Mouse (Mus musculus) layer of hippocampus, adult 2 months (tissue): ENCODE measurements around the gene Pnpla2. TPM values are rescaled to one million over a fixed set of nuclear protein-coding genes. Genes with fewer than 3 reads are reported as not detected.

ENCODE experiments used
- DNase-seq, 2 experiments: peaks; one replicate each; pipeline ENCODE4 v3.0.0; 2022; ENCODE audit warnings: low spot score in 2 of 2
- H3K27ac ChIP-seq: fragments of 200-600 bp; 2 replicates; pipeline ENCODE4 v1.8.1; 2022
- H3K4me3 ChIP-seq: fragments of 200-600 bp; 2 replicates; pipeline ENCODE4 v1.8.1; 2022; ENCODE audit warnings: mild to moderate bottlenecking
- CTCF ChIP-seq: fragments of 200-600 bp; conservative IDR thresholded peaks from 2 replicates; pipeline ENCODE4 v1.8.1; 2022; ENCODE audit warnings: antibody characterized with exemption, mild to moderate bottlenecking, moderate library complexity
- total RNA-seq, 2 experiments: library from RNA; stranded (reverse); gene quantifications; 2 replicates each; pipeline ENCODE4 v1.2.3; 2021

The Pnpla2 gene
- total RNA-seq, 2 experiments from 2014 or later: 25.1 to 28.3 TPM

DNA sequence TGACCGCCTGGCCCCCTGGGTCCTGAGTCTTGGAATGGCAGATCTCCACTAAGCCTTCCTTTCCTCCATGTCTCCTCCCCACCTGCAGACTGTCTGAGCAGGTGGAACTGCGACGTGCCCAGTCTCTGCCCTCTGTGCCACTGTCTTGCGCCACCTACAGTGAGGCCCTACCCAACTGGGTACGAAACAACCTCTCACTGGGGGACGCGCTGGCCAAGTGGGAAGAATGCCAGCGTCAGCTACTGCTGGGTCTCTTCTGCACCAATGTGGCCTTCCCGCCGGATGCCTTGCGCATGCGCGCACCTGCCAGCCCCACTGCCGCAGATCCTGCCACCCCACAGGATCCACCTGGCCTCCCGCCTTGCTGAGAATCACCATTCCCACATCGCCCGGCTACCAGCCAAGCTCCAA is 4.3 kb downstream of the Pnpla2 start:
- DNase-seq: no peak
- no peak overlapping the region for H3K27ac ChIP-seq
- no peak overlapping the region for H3K4me3 ChIP-seq
- TF ChIP-seq CTCF: no peak

DNA sequence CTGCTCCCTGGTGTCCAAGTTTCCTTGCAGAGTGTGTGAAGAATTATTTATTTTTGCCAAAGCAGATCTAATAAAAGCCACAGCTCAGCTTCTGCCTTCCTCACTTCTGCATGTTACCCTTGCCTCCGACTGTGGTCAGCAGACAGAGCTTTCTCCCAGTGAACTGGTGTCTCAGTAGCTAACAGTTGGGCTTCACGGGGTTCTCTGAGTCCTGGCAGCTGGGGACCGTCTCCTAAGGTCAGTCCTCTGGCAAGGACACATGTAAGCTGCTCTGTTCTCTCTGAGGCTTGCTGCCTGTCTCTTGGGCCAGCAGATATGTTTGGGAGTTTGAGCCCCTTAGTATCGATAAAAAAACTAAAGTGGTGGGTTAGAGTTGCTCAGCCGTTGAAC is 5.0 kb downstream of the Pnpla2 start:
- no peak for TF ChIP-seq CTCF
- peak overlapping the region; percentile 53 for H3K27ac ChIP-seq
- H3K4me3 ChIP-seq: no peak overlapping the region
- DNase-seq: no peak

DNA sequence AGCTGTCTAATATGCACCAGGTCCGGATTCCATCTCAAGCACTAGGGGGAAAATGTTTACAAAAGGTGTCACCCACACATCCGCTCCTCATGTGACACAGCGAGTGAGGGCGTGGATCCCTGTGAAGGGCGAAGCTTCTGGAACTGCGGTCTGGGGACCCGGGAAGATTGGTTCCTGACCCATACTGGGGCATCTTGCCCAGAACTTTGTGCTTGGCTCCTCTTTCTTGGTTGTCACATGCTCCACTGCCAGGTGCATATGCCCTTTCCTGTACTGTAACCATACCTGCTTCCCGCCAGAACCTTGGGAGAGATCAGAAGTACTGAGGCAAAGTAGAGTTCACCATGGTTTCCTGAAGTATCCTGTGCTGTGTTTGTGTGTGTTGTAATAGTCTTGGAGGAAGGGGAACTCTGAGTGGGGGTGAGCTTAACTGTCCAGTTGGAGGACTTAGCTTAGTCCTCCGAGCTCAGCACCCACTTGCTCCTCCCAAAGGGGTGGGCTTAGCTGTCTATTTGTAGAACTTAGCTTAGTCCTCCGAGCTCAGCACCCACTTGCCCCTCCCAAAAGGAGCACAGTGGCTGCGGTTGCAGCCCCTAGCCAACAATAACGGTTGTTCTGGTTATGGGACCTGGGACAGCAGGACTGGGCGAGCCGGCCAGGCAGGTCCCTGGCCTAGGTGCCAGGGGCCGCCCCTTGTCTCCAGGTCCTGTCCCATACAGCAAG is 5.6 kb downstream of the Pnpla2 start, which contains the start of gene Cracr2b:
Gene Cracr2b (plus strand): TSS at position 704 of the 723 bp plus-strand sequence.
- TF ChIP-seq CTCF: no peak
- H3K27ac ChIP-seq: peak within 1 kb of the TSS; percentile 78
- peak within 1 kb of the TSS; percentile 48 for H3K4me3 ChIP-seq

DNA sequence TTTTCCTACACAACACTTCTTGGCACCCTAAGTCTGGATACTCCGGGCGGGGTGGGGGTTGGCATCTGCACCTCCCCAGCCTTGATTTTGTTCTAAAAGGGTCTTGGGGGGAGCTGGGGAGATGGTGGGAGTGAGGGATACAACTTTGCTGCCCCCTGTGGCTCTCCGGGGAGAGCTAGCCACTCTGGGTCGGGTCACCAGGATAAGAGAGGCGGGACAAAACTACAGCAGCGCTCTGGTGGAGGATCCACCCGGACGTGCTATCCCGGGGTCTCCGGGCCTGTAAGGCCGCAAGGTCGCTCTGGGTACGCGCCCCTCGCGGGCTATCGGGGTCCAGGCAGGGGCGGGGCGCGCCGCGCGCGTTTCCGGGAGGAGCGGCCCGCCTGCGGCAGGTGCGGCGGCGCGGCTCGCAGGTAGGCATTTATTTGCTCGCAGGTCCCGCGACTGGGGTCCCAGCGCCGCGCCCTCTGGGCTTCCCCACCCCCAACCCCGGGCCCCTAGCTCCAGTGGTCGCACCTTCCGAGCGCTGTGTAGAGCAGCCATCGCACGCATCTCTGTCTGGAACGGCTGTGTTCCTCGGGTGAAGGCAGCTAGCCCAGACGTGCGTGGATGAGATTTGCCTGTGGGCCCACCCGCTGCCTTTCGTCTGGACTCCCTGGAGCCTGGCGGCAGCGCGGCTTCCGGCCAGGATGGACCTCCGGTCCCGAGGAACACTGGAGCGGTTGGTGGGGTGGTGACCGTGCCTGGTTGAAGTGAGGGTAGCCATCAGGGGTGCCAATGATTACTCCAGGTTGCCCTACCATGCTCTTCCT is 6.7 kb downstream of the Pnpla2 start:
- no peak for DNase-seq
- H3K4me3 ChIP-seq: peak overlapping the region; percentile 48
- H3K27ac ChIP-seq: peak overlapping the region; percentile 78
- TF ChIP-seq CTCF: peak; percentile 44

More for the DNA sequence above, 5.6 kb downstream of the Pnpla2 start, which contains the start of gene Cracr2b:
- DNase-seq: no peak

DNA sequence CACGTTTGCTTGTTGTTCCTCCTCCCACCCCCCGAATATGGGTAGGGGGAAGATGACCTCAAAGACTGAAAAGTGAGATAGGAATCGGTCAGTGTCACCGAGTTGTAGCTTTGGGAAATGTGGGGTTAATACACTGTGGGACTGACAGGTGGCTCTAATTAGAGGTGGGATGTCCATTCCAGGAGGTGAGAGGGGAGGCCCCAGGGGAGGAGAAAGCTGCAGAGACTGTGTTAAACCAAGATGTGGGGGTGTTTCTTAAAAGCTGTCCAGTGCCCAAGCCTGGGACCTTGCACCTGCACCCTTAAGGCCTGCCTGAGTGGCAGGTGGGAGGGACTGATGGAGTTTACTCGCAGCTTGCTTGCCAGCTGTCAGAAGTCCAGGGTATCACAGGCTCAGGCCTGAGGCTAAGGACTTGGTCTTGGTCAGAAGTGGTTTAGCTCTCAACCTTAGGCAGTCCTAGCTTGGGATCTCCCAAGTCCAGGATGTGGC is 7.4 kb downstream of the Pnpla2 start:
- H3K27ac ChIP-seq: peak overlapping the region; percentile 78; the same call in 1 of the 2 replicates
- peak overlapping the region; percentile 48; the same call in 1 of the 2 replicates for H3K4me3 ChIP-seq
- no peak for DNase-seq

DNA sequence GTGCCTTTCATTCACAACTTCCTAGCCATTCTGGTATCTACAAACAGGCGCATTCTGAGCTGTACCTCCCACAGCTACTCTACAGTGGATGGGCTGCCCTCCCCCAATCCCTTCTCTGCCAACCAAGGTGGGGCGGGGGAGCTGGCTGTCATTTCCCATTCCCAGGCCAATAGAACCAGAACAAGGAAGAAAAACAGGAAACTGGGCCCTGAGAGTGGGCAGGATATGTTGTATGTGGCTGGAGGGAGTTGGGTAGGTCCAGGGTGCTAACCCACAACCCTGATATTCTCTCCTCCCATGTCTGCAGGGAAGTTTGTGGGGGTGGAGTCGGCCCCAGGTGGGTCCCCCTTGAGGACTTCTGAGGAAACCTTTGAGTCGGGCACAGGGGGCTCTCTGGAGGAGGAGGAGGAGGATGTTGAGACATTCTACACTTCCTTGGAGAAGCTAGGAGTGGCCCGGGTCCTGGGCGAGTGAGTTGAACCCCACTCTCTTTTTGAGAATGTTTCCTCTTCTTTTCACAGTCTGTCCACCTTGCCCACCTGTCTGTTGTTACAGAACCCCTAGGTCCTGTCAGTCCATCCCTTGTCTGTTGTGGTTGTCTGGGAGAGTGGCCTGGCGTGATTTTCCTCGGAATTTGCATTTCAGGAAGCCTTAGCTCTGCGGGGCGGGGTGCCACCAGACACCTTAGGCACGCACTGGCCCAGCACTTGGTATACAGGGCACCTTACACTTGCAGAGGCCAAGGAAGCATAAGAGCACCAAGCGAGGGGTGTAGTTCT is 9.0 kb downstream of the Pnpla2 start:
- H3K4me3 ChIP-seq: no peak overlapping the region; the same call in 1 of the 2 replicates
- no peak for DNase-seq
- no peak for TF ChIP-seq CTCF
- H3K27ac ChIP-seq: peak overlapping the region; percentile 46

More for the DNA sequence above, 7.4 kb downstream of the Pnpla2 start:
- TF ChIP-seq CTCF: no peak

DNA sequence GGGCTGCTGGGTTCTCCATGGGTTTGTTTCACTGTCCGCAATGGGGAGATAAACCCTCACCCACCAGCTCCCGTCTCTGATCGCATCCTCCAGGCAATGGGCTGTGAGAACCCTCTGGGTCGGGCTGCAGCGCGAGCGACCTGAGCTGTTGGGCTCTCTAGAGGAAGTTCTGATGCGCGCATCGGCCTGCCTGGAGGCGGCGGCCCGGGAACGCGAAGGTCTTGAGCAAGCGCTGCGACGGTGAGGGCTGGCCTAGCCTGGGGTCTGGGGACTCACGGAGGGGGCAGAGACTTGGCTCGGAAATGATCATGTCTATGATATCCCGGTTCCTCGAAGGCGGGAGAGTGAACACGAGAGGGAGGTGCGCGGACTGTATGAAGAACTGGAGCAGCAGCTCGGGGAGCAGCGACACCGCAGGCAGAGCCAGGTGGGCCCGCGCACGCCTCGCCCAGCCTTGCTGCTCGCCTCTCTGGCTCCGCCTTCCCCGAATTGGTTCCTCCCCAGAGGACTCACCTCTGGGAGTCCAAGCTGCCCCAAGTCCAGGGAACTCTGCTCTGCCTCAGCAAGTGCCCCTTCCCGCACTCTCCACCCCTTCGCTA is 9.7 kb downstream of the Pnpla2 start:
- Histone ChIP-seq H3K4me3 (peak overlapping the region; percentile 10; the same call in 1 of the 2 replicates), H3K27ac (peak overlapping the region; percentile 46)
- DNase-seq: no peak
- TF ChIP-seq CTCF: no peak

DNA sequence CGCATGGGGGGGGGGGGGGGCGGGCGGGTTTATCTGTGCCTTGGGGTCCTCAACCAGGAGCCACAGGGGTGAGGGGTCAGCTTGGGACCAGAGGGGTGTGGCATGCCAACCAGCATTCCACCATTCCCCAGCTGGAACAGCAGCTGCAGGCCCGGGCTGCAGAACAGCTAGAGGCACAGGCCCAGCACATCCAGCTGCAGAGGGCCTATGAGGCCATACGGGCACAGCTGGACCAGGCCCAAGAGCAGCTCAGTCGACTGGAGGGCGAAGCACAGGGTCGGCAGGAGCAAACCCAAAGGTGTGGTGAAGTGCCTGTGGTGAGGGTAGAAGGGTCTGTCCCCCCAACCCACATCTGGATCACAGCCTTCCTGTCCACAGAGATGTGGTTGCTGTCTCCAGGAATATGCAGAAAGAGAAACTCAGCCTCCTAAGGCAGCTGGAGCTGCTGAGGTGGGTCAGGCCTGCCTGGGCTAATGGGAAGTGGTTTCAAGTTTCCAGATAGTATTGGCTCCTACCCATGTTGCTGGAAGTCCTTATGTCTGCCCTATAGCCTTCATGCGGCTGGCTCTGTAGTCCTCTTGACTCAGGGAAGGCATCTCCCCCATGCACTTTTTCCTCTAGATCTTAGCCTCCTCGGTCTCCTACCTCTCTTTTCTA is 10.5 kb downstream of the Pnpla2 start:
- no peak for DNase-seq
- Histone ChIP-seq H3K27ac (no peak overlapping the region), H3K4me3 (no peak overlapping the region)
- TF ChIP-seq CTCF: no peak

DNA sequence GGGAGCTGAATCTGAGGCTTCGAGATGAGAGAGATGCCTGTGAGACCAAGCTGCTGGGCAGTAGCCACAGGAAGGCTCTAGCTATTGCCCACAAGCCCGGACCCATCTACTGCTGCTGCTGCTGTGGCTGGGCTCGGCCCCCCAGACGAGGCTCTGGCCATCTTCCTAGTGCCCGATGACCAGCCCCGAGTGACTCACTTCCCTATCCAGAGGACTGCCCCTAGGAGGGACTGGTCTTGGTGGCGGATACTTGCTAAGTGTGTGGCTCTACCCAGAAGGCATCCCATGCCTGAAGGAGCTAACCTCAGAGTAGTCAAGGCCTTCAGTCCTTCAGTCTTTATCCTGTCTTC is 11.0 kb downstream of the Pnpla2 start:
- DNase-seq: no peak
- no peak overlapping the region for H3K4me3 ChIP-seq
- no peak for TF ChIP-seq CTCF
- no peak overlapping the region for H3K27ac ChIP-seq

DNA sequence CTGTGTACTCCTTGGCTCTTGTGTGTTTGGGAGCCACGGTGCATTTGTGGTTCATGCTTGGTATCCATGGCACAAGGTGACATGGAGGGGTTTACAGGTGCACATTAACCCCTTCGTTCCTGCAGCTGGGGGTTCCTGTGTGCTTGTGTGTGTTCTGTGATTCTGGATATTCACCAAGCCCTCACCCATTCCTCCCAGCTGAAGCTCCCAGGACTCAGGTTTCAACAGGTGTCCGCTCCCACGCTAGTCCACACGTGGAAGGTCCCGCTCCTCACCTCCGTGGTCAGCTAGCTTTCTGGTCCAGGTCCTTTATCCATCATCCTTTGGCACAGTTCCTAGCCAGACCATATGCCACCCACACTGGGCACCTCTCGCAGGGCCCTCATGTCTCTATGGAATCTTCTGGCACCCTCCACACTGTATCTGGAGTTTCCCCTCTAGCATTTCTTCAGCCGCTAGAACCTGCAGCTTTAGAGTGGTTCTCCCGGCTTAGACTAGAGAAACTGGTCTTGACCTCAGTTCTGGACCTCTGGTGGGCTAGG is 11.7 kb downstream of the Pnpla2 start:
- Histone ChIP-seq H3K27ac (peak overlapping the region; percentile 74; the same call in 1 of the 2 replicates), H3K4me3 (peak overlapping the region; percentile 59)
- TF ChIP-seq CTCF: no peak
- DNase-seq: no peak

DNA sequence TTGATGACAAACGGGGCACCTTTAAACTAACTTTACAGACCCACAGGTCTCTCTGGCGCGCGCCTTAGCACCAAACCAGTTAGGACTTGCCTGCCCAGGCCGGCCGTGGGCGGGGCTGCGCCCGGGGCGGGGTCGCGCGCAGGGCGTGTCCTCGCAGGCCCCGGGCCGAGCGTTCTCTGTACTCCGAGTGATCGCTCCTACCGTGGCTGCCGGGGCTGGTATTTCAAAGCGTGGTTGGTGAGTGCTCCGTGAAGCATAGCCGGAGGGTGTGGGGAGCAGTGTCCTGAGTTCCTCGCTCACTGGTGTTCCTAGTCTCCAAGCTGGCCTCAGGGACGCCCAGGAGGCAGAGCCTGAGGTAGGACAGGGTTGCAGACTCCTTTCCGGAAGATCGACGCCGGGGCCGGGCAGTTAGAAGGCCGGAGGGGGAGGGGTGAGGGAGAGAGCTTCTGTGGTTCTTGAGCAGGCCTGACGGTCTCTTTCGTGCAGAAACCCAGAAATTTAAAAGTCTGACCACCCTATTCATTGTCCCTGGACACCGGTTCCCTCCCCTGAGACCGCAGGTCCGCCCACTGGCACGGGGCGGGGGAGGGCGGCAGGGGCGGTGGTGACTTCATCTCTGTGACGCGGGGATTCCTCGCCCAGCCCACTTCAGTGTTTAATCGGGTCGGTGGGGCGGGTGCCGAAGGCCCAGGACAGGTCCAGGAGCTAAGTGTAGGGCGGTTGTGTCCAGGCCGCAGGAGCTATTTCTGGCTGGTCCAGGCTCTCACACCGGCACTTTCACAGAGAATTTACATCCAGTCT is 12.4 kb downstream of the Pnpla2 start, which contains the start of gene Cd151:
Gene Cd151 (plus strand): TSS at position 163 of the 801 bp plus-strand sequence.
- TF ChIP-seq CTCF: no peak
- peak; percentile 49 to 62 for DNase-seq
- H3K27ac ChIP-seq: peak within 1 kb of the TSS; percentile 74
- H3K4me3 ChIP-seq: peak within 1 kb of the TSS; percentile 59
